ENCODE assay signal across 8 mouse cellular contexts in genomic region chr4:59569538-59569937, GRCm38 (mm10). TPM values are rescaled to one million over a fixed set of nuclear protein-coding genes. Genes with fewer than 3 reads are reported as not detected.
DNase-seq lines count a peak whose midpoint lies in the region; ATAC-seq and TF ChIP-seq lines count a peak whose summit lies in the region.

No protein-coding gene starts in this region.

- H3K4me3 ChIP-seq in C2C12 (ENCODE audit: insufficient read depth, poor library complexity, severe bottlenecking) = no peak overlapping the region
- no peak overlapping the region for H3K4me3 ChIP-seq in liver, embryonic 16.5 days (ENCODE audit: low read depth, low read length)
- no peak overlapping the region for H3K4me3 ChIP-seq in neural tube, embryonic 11.5 days (ENCODE audit: low read depth, low read length)

- H3K79me3 ChIP-seq in C2C12 (ENCODE audit: low read depth) = no peaks in the 10 kb centered on the region

- H3K9me3 ChIP-seq in liver, embryonic 16.5 days (replicated peaks; ENCODE audit: control insufficient read depth, low read length) = no peaks in the 10 kb centered on the region
- H3K9me3 ChIP-seq in neural tube, embryonic 11.5 days (ENCODE audit: control insufficient read depth, low read length) = no peaks in the 10 kb centered on the region

- no peak overlapping the region for H3K27ac ChIP-seq in liver, embryonic 16.5 days (ENCODE audit: low read length)
- no peak overlapping the region for H3K27ac ChIP-seq in neural tube, embryonic 11.5 days (ENCODE audit: low read depth, low read length)

- TF ChIP-seq CTCF in C2C12 (IDR thresholded peaks at IDR 0.05; ENCODE audit: control insufficient read depth, insufficient read depth, insufficient read length) = peak; percentile 27

- H3K79me2 ChIP-seq in C2C12 (ENCODE audit: control insufficient read depth, insufficient read depth) = no peaks in the 10 kb centered on the region

- no peaks in the 10 kb centered on the region for H3K36me3 ChIP-seq in C2C12 (ENCODE audit: control insufficient read depth, insufficient read depth)
- no peaks in the 10 kb centered on the region for H3K36me3 ChIP-seq in liver, embryonic 16.5 days (ENCODE audit: control insufficient read depth, insufficient read depth)
- H3K36me3 ChIP-seq in neural tube, embryonic 11.5 days (ENCODE audit: control insufficient read depth, insufficient read depth, low read length) = no peaks in the 10 kb centered on the region

- H3ac ChIP-seq in C2C12 (ENCODE audit: control insufficient read depth, insufficient read length, low read depth) = no peak overlapping the region

- under 1% methylated on average over 7 of the region's 7 CpGs for WGBS in liver, embryonic 16.5 days (ENCODE audit: insufficient replicate concordance)
- WGBS in neural tube, embryonic 11.5 days = 7% methylated on average over 7 of the region's 7 CpGs

- peak; percentile 49 for ATAC-seq in liver, embryonic 16.5 days (ENCODE audit: low read depth)
- ATAC-seq in neural tube, embryonic 11.5 days (ENCODE audit: insufficient read depth, low FRiP score, low TSS enrichment) = peak; percentile 55; the same call in 1 of the 2 replicates

- no peaks in the 10 kb centered on the region for H3K27me3 ChIP-seq in C2C12 (ENCODE audit: control insufficient read depth, insufficient read depth, insufficient read length)
- no peaks in the 10 kb centered on the region for H3K27me3 ChIP-seq in liver, embryonic 16.5 days (ENCODE audit: control insufficient read depth, insufficient read depth, low read depth, low read length)
- H3K27me3 ChIP-seq in neural tube, embryonic 11.5 days (ENCODE audit: control insufficient read depth, insufficient read depth, low read length) = no peaks in the 10 kb centered on the region

- no peak overlapping the region for H3K9ac ChIP-seq in liver, embryonic 16.5 days (ENCODE audit: low read depth, low read length)
- H3K9ac ChIP-seq in neural tube, embryonic 11.5 days (ENCODE audit: low read length) = no peak overlapping the region

- H3K4me2 ChIP-seq in liver, embryonic 16.5 days (ENCODE audit: low read depth, low read length) = peak overlapping the region; percentile 49
- H3K4me2 ChIP-seq in neural tube, embryonic 11.5 days (ENCODE audit: low read depth) = no peak overlapping the region

- H3K4me1 ChIP-seq in liver, embryonic 16.5 days (ENCODE audit: control insufficient read depth, low read depth, low read length) = peaks cover 11% of the 10 kb centered on the region
- H3K4me1 ChIP-seq in neural tube, embryonic 11.5 days (ENCODE audit: control insufficient read depth, insufficient read depth, low read length) = no peaks in the 10 kb centered on the region

- peak; percentile 85 for DNase-seq in adrenal gland, postnatal 10 days
- DNase-seq in embryo, embryonic 11.5 days (ENCODE audit: low read depth, low spot score) = peak; percentile 80
- DNase-seq in heart, adult 9 months (ENCODE audit: low spot score in 2 of 2) = peak; percentile 45 to 79
- DNase-seq in kidney, postnatal 36 days = peak; percentile 80 to 83
- peak; percentile 68 for DNase-seq in neural tube, embryonic 11.5 days (ENCODE audit: low spot score)
- DNase-seq in telencephalon, adult 2 months (ENCODE audit: low read depth, low spot score) = peak; percentile 59

TF ChIP-seq in C2C12, 6 proteins besides CTCF, POLR2A, EP300 and RAD21:
- TF ChIP-seq MAX (IDR thresholded peaks at IDR 0.05) = no peak
- TF ChIP-seq MYOG (IDR thresholded peaks at IDR 0.05; ENCODE audit: control insufficient read depth, extremely low read depth, insufficient read length) = no peak
- TF ChIP-seq CEBPB (IDR thresholded peaks at IDR 0.05; ENCODE audit: low read depth) = peak; percentile 58
- TF ChIP-seq USF1 (IDR thresholded peaks at IDR 0.05; ENCODE audit: low read depth) = no peak

RNA-seq across cellular contexts. Expression of gene Hsdl2, which starts 11.8 kb away (rescaled TPM):
- polyA plus RNA-seq in C2C12 (2012; fragmentation: generic; extraction: Trizol) = 6.3 TPM
- 100 to 1,000 TPM; 145 to 155 TPM for total RNA-seq in adrenal gland, postnatal 10 days (2021)
- polyA plus RNA-seq in liver, embryonic 16.5 days (2015; fragmentation: Nextera tagmentation; extraction: Ambion mirVana) = 20.9 and 21.3 TPM in 2 replicates
- polyA plus RNA-seq in neural tube, embryonic 11.5 days (2014; fragmentation: Nextera tagmentation; extraction: Ambion mirVana) = 40.3 and 44.1 TPM in 2 replicates

RNA-seq across cellular contexts. Expression of gene Ptbp3, which starts 20.4 kb away (rescaled TPM):
- polyA plus RNA-seq in C2C12 (2012; fragmentation: generic; extraction: Trizol) = 10.9 TPM
- 100 to 1,000 TPM; 115 TPM for total RNA-seq in adrenal gland, postnatal 10 days (2021)
- 52.4 and 54.2 TPM in 2 replicates for polyA plus RNA-seq in liver, embryonic 16.5 days (2015; fragmentation: Nextera tagmentation; extraction: Ambion mirVana)
- 50.2 and 51.5 TPM in 2 replicates for polyA plus RNA-seq in neural tube, embryonic 11.5 days (2014; fragmentation: Nextera tagmentation; extraction: Ambion mirVana)

RNA-seq across cellular contexts. Expression of gene E130308A19Rik, which starts 56.5 kb away (rescaled TPM):
- 1.8 TPM for polyA plus RNA-seq in C2C12 (2012; fragmentation: generic; extraction: Trizol)
- total RNA-seq in adrenal gland, postnatal 10 days (2021) = 10 to 100 TPM; 14.7 to 19.0 TPM
- 8.1 and 8.3 TPM in 2 replicates for polyA plus RNA-seq in liver, embryonic 16.5 days (2015; fragmentation: Nextera tagmentation; extraction: Ambion mirVana)
- 62.3 and 64.7 TPM in 2 replicates for polyA plus RNA-seq in neural tube, embryonic 11.5 days (2014; fragmentation: Nextera tagmentation; extraction: Ambion mirVana)
